Mouse (Mus musculus): Measurements from ENCODE around the gene Nrg4.

The Nrg4 gene

GRCm38 (mm10) chr9:55326515-55327233 is at the start of gene Nrg4, which contains the start of gene Tmem266:
Gene Nrg4 (minus strand): TSS chr9:55326844.
Gene Tmem266 (plus strand): TSS chr9:55326913.
- DNase-seq (ENCODE audit: inconsistent age in 2 of 2, low spot score in 1 of 2), result peak; percentile 83 to 94

GRCm38 (mm10) chr9:55371908-55372307 is 45.3 kb upstream of the Nrg4 start:
- no peak for DNase-seq (ENCODE audit: inconsistent age in 2 of 2, low spot score in 1 of 2)

GRCm38 (mm10) chr9:55368011-55368410 is 41.4 kb upstream of the Nrg4 start:
- no peak for DNase-seq (ENCODE audit: inconsistent age in 2 of 2, low spot score in 1 of 2)

- DNase-seq (ENCODE audit: inconsistent age in 2 of 2, low spot score in 1 of 2), result no peak
These were observed 37.1 kb upstream of the Nrg4 start for GRCm38 (mm10) chr9:55363707-55364106.

GRCm38 (mm10) chr9:55361969-55362368 is 35.3 kb upstream of the Nrg4 start:
- DNase-seq (ENCODE audit: inconsistent age in 2 of 2, low spot score in 1 of 2), result peak in 1 of 2 experiments; percentile 58

- DNase-seq (ENCODE audit: inconsistent age in 2 of 2, low spot score in 1 of 2), result peak in 1 of 2 experiments; percentile 54
These were observed 34.2 kb upstream of the Nrg4 start for GRCm38 (mm10) chr9:55360861-55361260.

GRCm38 (mm10) chr9:55360372-55360771 is 33.7 kb upstream of the Nrg4 start:
- DNase-seq (ENCODE audit: inconsistent age in 2 of 2, low spot score in 1 of 2), result no peak

- no peak for DNase-seq (ENCODE audit: inconsistent age in 2 of 2, low spot score in 1 of 2)
These were observed 30.5 kb upstream of the Nrg4 start for GRCm38 (mm10) chr9:55357164-55357563.

GRCm38 (mm10) chr9:55355270-55355834 is 28.7 kb upstream of the Nrg4 start:
- no peak for DNase-seq (ENCODE audit: inconsistent age in 2 of 2, low spot score in 1 of 2)

GRCm38 (mm10) chr9:55354686-55355085 is 28.0 kb upstream of the Nrg4 start:
- DNase-seq (ENCODE audit: inconsistent age in 2 of 2, low spot score in 1 of 2), result no peak

- DNase-seq (ENCODE audit: inconsistent age in 2 of 2, low spot score in 1 of 2), result no peak
These were observed 22.0 kb upstream of the Nrg4 start for GRCm38 (mm10) chr9:55348664-55349063.

GRCm38 (mm10) chr9:55345332-55345731 is 18.7 kb upstream of the Nrg4 start:
- DNase-seq (ENCODE audit: inconsistent age in 2 of 2, low spot score in 1 of 2), result no peak

- no peak for DNase-seq (ENCODE audit: inconsistent age in 2 of 2, low spot score in 1 of 2)
These were observed 17.5 kb upstream of the Nrg4 start for GRCm38 (mm10) chr9:55344165-55344564.

GRCm38 (mm10) chr9:55332949-55333348 is 6.3 kb upstream of the Nrg4 start:
- DNase-seq (ENCODE audit: inconsistent age in 2 of 2, low spot score in 1 of 2), result peak; percentile 73 to 90

GRCm38 (mm10) chr9:55332476-55332875 is 5.8 kb upstream of the Nrg4 start:
- DNase-seq (ENCODE audit: inconsistent age in 2 of 2, low spot score in 1 of 2), result no peak

- no peak for DNase-seq (ENCODE audit: inconsistent age in 2 of 2, low spot score in 1 of 2)
These were observed 2.8 kb upstream of the Nrg4 start for GRCm38 (mm10) chr9:55329401-55329800.

- peak in 1 of 2 experiments; percentile 19 for DNase-seq (ENCODE audit: inconsistent age in 2 of 2, low spot score in 1 of 2)
These were observed 1.7 kb upstream of the Nrg4 start for GRCm38 (mm10) chr9:55328151-55328918.

GRCm38 (mm10) chr9:55327234-55327615 is 581 bp upstream of the Nrg4 start:
- no peak for DNase-seq (ENCODE audit: inconsistent age in 2 of 2, low spot score in 1 of 2)

GRCm38 (mm10) chr9:55325564-55326514 is 805 bp downstream of the Nrg4 start:
- DNase-seq (ENCODE audit: inconsistent age in 2 of 2, low spot score in 1 of 2), result peak in 1 of 2 experiments; percentile 27

- DNase-seq (ENCODE audit: inconsistent age in 2 of 2, low spot score in 1 of 2), result no peak
These were observed 1.6 kb downstream of the Nrg4 start for GRCm38 (mm10) chr9:55325061-55325460.

- DNase-seq (ENCODE audit: inconsistent age in 2 of 2, low spot score in 1 of 2), result peak in 1 of 2 experiments; percentile 43
These were observed 2.1 kb downstream of the Nrg4 start for GRCm38 (mm10) chr9:55324516-55324915.
